ENCODE assay signal across 9 mouse cellular contexts in genomic region chr10:19915301-19915700, GRCm38 (mm10). TPM values are rescaled to one million over a fixed set of nuclear protein-coding genes. Genes with fewer than 3 reads are reported as not detected.
DNase-seq lines count a peak whose midpoint lies in the region; ATAC-seq lines count a peak whose summit lies in the region.
"Had no signal": no experiment of that assay in that cellular context is flagged by ENCODE, and none has a peak within 500 bp of the region (broad histone marks: within the 10 kb centered on the region; RNA-seq: fewer than 3 reads in every experiment).

No protein-coding gene starts in this region.

- WGBS in midbrain, embryonic 11.5 days = 46% methylated on average over 1 of the region's 1 CpGs
- 52% methylated on average over 1 of the region's 1 CpGs for WGBS in midbrain, embryonic 10.5 days
- 34% methylated on average over 1 of the region's 1 CpGs for WGBS in liver, embryonic 12.5 days (ENCODE audit: insufficient replicate concordance)

- ATAC-seq in midbrain, embryonic 11.5 days (ENCODE audit: low FRiP score) = no peak
- peak; percentile 100 for ATAC-seq in frontal cortex, adult (ENCODE audit: low TSS enrichment)
- peak; percentile 55 for ATAC-seq in liver, embryonic 12.5 days

- no peaks in the 10 kb centered on the region for H3K4me1 ChIP-seq in midbrain, embryonic 11.5 days (ENCODE audit: control insufficient read depth, insufficient read depth, low read length)
- no peaks in the 10 kb centered on the region for H3K4me1 ChIP-seq in midbrain, embryonic 10.5 days
- no peaks in the 10 kb centered on the region for H3K4me1 ChIP-seq in liver, embryonic 12.5 days
- H3K4me1 ChIP-seq: embryonic facial prominence, embryonic 15.5 days had no signal

- peak; percentile 1 for DNase-seq in midbrain, embryonic 11.5 days (ENCODE audit: low spot score, missing footprints)
- DNase-seq in midbrain, embryonic 10.5 days (ENCODE audit: low spot score) = no peak
- DNase-seq in adrenal gland, postnatal 36 days = peak; percentile 80 to 82
- peak; percentile 79 to 86 for DNase-seq in kidney, adult 8-10 months
- peak; percentile 30 for DNase-seq in ovary, postnatal 14 days (ENCODE audit: low spot score)
- peak; percentile 50 for DNase-seq in urinary bladder, postnatal 25 days (ENCODE audit: low spot score)

- H3K27me3 ChIP-seq in midbrain, embryonic 11.5 days (ENCODE audit: control insufficient read depth, insufficient read depth, low read length) = no peaks in the 10 kb centered on the region
- H3K27me3 ChIP-seq in midbrain, embryonic 10.5 days (ENCODE audit: low read depth, poor library complexity, severe bottlenecking) = no peaks in the 10 kb centered on the region
- no peaks in the 10 kb centered on the region for H3K27me3 ChIP-seq in liver, embryonic 12.5 days (replicated peaks)
- H3K27me3 ChIP-seq: embryonic facial prominence, embryonic 15.5 days had no signal

- no peaks in the 10 kb centered on the region for H3K36me3 ChIP-seq in midbrain, embryonic 11.5 days (ENCODE audit: control insufficient read depth, insufficient read depth, low read length)
- no peaks in the 10 kb centered on the region for H3K36me3 ChIP-seq in midbrain, embryonic 10.5 days
- H3K36me3 ChIP-seq in liver, embryonic 12.5 days = no peaks in the 10 kb centered on the region
- H3K36me3 ChIP-seq: embryonic facial prominence, embryonic 15.5 days had no signal

- H3K4me3 ChIP-seq in midbrain, embryonic 11.5 days (ENCODE audit: low read depth, low read length) = no peak overlapping the region
- H3K4me3 ChIP-seq in midbrain, embryonic 10.5 days = no peak overlapping the region
- H3K4me3 ChIP-seq in liver, embryonic 12.5 days = no peak overlapping the region
- H3K4me3 ChIP-seq: embryonic facial prominence, embryonic 15.5 days had no signal

- no peaks in the 10 kb centered on the region for H3K9me3 ChIP-seq in midbrain, embryonic 11.5 days (ENCODE audit: control insufficient read depth, low read length)
- H3K9me3 ChIP-seq in midbrain, embryonic 10.5 days (replicated peaks) = no peaks in the 10 kb centered on the region
- H3K9me3 ChIP-seq in liver, embryonic 12.5 days (replicated peaks) = no peaks in the 10 kb centered on the region
- H3K9me3 ChIP-seq: embryonic facial prominence, embryonic 15.5 days had no signal

- H3K4me2 ChIP-seq in midbrain, embryonic 11.5 days = no peak overlapping the region
- no peak overlapping the region for H3K4me2 ChIP-seq in liver, embryonic 12.5 days
- H3K4me2 ChIP-seq: embryonic facial prominence, embryonic 15.5 days had no signal

- no peak overlapping the region for H3K27ac ChIP-seq in midbrain, embryonic 11.5 days (ENCODE audit: low read depth, low read length)
- H3K27ac ChIP-seq in midbrain, embryonic 10.5 days (replicated peaks) = no peak overlapping the region
- no peak overlapping the region for H3K27ac ChIP-seq in liver, embryonic 12.5 days
- H3K27ac ChIP-seq: embryonic facial prominence, embryonic 15.5 days had no signal

- H3K9ac ChIP-seq in midbrain, embryonic 11.5 days (ENCODE audit: low read length) = no peak overlapping the region
- no peak overlapping the region for H3K9ac ChIP-seq in liver, embryonic 12.5 days
- H3K9ac ChIP-seq: embryonic facial prominence, embryonic 15.5 days had no signal

RNA-seq across cellular contexts. Expression of gene Pex7, which starts 7.8 kb away (rescaled TPM):
- 33.4 and 33.6 TPM in 2 replicates for polyA plus RNA-seq in midbrain, embryonic 11.5 days (2014; fragmentation: Nextera tagmentation; extraction: Ambion mirVana)
- 31.2 and 33.1 TPM in 2 replicates for polyA plus RNA-seq in midbrain, embryonic 10.5 days (2016; fragmentation: Nextera tagmentation; extraction: Ambion mirVana)
- 10 to 100 TPM; 42.7 to 68.8 TPM for total RNA-seq in adrenal gland, postnatal 36 days (2021)
- polyA plus RNA-seq in liver, embryonic 12.5 days (2016; fragmentation: Nextera tagmentation; extraction: Ambion mirVana) = 29.7 and 30.9 TPM in 2 replicates

RNA-seq across cellular contexts. Expression of gene Map3k5, which starts 19.0 kb away (rescaled TPM):
- 0.51 and 1.0 TPM in 2 replicates for polyA plus RNA-seq in midbrain, embryonic 11.5 days (2014; fragmentation: Nextera tagmentation; extraction: Ambion mirVana)
- 0.32 and 0.34 TPM in 2 replicates for polyA plus RNA-seq in midbrain, embryonic 10.5 days (2016; fragmentation: Nextera tagmentation; extraction: Ambion mirVana)
- 10 to 100 TPM; 25.6 to 28.2 TPM for total RNA-seq in adrenal gland, postnatal 36 days (2021)
- polyA plus RNA-seq in liver, embryonic 12.5 days (2016; fragmentation: Nextera tagmentation; extraction: Ambion mirVana) = 1.2 and 1.3 TPM in 2 replicates
